Mouse (Mus musculus) liver, embryonic 15.5 days (tissue): ENCODE measurements around the gene Camta1. TPM values are rescaled to one million over a fixed set of nuclear protein-coding genes. Genes with fewer than 3 reads are reported as not detected.

Experiments
- ATAC-seq: fragments of 200-750 bp; cut with Nextera tagmentation; 2 replicates; pipeline ENCODE4 v1.8.0; 2017; ENCODE audit warnings: moderate number of reproducible peaks, mild to moderate bottlenecking, moderate library complexity; ENCODE audit not compliant: insufficient read depth
- H3K27ac ChIP-seq: fragments of 300-500 bp; sonication (generic); replicated peaks from 2 replicates; pipeline ENCODE4 v1.5.1; 2015; ENCODE audit warnings: mild to moderate bottlenecking, inconsistent platforms
- H3K27me3 ChIP-seq: fragments of 300-500 bp; sonication (generic); 2 replicates; pipeline ENCODE4 v1.6.1; 2015; ENCODE audit warnings: mild to moderate bottlenecking, inconsistent platforms
- H3K36me3 ChIP-seq: fragments of 300-500 bp; sonication (generic); replicated peaks from 2 replicates; pipeline ENCODE4 v1.6.1; 2015; ENCODE audit warnings: moderate library complexity, mild to moderate bottlenecking, inconsistent platforms
- H3K4me1 ChIP-seq: fragments of 300-500 bp; sonication (generic); replicated peaks from 2 replicates; pipeline ENCODE4 v1.6.1; 2015; ENCODE audit warnings: inconsistent platforms
- H3K4me2 ChIP-seq: fragments of 300-500 bp; sonication (generic); 2 replicates; pipeline ENCODE4 v1.6.1; 2015; ENCODE audit warnings: moderate library complexity, mild to moderate bottlenecking, inconsistent platforms
- H3K4me3 ChIP-seq: fragments of 300-500 bp; sonication (generic); replicated peaks from 2 replicates; pipeline ENCODE4 v1.5.1; 2015; ENCODE audit warnings: mild to moderate bottlenecking, inconsistent platforms
- H3K9ac ChIP-seq: fragments of 300-500 bp; sonication (generic); 2 replicates; pipeline ENCODE4 v1.6.1; 2015; ENCODE audit warnings: moderate library complexity, mild to moderate bottlenecking, inconsistent platforms
- H3K9me3 ChIP-seq: fragments of 300-500 bp; sonication (generic); replicated peaks from 2 replicates; pipeline ENCODE4 v1.6.1; 2016; ENCODE audit warnings: inconsistent platforms
- WGBS: fragments of 180-500 bp; shearing (Covaris S2); methylation state at CpG from one replicate; pipeline ENCODE4 v1.1.7; 2015; ENCODE audit warnings: mixed read lengths; ENCODE audit not compliant: insufficient replicate concordance; 5-methylcytosine and 5-hydroxymethylcytosine counted together
- polyA plus RNA-seq: library from polyadenylated mRNA; unstranded; fragments of >200 nt; fragmentation: Nextera tagmentation; extraction: Ambion mirVana; gene quantifications from 2 replicates; pipeline ENCODE4 v1.2.1, GENCODE M21; 2015

Gene Camta1
- polyA plus RNA-seq, 1 experiment from 2014 or later = 31.1 TPM

DNA sequence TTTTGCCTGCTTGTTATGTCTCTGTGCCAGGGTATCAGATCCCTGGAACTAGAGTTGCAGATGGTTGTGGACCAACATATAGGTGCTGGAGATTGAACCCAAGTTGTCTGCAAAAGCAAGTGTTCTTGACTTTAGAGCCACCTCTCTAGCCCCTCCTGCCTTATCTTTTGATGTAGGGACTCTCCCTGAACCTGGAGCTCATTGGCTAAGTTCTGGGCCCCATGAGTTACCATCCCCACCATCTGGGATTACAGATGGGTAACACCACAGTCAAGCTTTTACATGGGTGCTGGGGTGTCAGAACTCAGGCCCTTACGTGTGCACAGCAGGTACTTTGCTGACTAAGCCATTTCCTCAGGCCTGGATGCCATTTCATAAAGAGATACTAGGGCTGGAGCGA, 150.3 kb downstream of the Camta1 start:
- Histone ChIP-seq H3K36me3 (no peaks in the 10 kb centered on the region), H3K4me1 (peaks cover 21% of the 10 kb centered on the region), H3K27ac (no peak overlapping the region), H3K27me3 (peaks cover 11% of the 10 kb centered on the region), H3K9me3 (no peaks in the 10 kb centered on the region), H3K4me2 (no peak overlapping the region), H3K9ac (no peak overlapping the region), H3K4me3 (no peak overlapping the region)
- ATAC-seq = no peak
- WGBS = 69% methylated on average over 2 of the region's 2 CpGs

DNA sequence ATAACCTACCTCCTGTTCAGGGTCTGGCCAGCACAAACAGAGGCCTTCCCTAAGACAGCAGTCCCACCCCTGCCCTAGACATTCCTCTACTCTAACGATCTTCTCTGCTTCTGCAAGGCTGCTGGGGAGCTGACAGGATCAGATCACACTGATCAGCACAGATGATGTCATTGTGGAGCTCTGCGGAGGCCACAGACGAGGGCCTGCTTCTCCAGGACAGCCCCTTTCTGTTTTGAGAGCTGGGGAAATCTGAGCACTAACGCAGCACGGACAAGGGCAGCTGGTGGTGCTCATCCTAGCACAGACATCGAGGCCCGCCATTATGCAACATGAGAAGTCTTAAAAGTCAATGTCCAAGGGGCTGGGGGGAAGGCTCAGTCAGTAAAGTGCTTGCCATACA, 151.2 kb downstream of the Camta1 start:
- H3K4me1 ChIP-seq = peaks cover 19% of the 10 kb centered on the region
- no peak overlapping the region for H3K27ac ChIP-seq
- ATAC-seq = no peak
- H3K9ac ChIP-seq = no peak overlapping the region
- WGBS = 40% methylated on average over 7 of the region's 7 CpGs
- peaks cover 11% of the 10 kb centered on the region for H3K27me3 ChIP-seq
- no peak overlapping the region for H3K4me3 ChIP-seq
- no peak overlapping the region for H3K4me2 ChIP-seq
- no peaks in the 10 kb centered on the region for H3K36me3 ChIP-seq
- H3K9me3 ChIP-seq = no peaks in the 10 kb centered on the region

DNA sequence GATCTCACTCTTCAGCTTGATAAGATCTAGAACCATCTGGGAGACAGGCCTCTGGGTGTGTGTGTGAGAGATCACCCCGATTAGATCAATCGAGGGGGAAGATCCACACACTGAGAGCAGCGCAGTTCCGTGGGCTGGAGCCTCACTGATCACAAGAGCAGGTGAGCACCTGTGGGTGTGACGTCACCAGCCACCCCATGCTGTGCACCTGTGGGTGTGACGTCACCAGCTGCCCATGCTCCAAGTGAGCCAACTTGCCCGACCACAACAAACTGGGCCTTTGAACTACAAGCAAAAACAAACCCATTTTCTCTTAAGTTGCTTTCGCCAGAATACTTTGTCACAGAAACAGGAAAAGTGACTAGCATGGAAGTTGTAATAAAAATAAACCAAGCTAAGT, 152.4 kb downstream of the Camta1 start:
- H3K9ac ChIP-seq = no peak overlapping the region
- no peak overlapping the region for H3K4me2 ChIP-seq
- peaks cover 8% of the 10 kb centered on the region for H3K27me3 ChIP-seq
- H3K4me1 ChIP-seq = peaks cover 25% of the 10 kb centered on the region
- 63% methylated on average over 8 of the region's 8 CpGs for WGBS
- H3K9me3 ChIP-seq = no peaks in the 10 kb centered on the region
- H3K27ac ChIP-seq = no peak overlapping the region
- no peak overlapping the region for H3K4me3 ChIP-seq
- no peaks in the 10 kb centered on the region for H3K36me3 ChIP-seq
- ATAC-seq = no peak

DNA sequence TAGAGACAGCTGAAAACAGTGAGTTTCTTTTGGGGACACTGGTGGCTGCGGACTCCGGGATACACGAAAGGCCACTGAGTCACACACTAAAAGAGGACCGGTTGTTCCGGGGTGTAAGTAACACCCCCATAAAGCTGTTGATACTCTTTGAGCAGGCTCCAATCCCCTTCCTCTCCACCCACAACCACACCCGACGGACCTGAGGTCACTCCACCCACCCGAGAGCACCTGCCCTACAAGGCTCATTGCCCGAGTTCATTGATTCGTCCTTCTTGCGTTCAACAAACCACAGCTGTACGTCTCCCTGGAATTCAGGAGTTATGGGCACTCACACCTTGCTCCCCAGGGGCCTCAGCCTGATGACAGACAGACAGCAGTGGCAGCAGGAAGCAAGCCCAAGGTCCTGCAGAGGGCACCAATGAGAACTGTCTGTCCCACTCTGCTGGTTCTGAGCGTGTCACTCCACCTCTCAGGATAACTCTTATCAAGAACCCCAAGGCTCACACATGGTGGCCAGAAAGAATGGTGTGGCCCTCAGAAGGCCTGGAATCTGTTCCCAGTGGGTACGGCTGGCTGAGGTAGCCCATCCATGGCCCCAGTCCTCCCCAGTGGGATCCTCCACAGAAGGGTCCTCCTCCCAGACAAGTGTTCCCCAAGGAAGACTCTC, 158.5 kb downstream of the Camta1 start:
- Histone ChIP-seq H3K9me3 (no peaks in the 10 kb centered on the region), H3K4me3 (no peak overlapping the region), H3K27ac (peak overlapping the region; percentile 64), H3K36me3 (no peaks in the 10 kb centered on the region), H3K4me2 (peak overlapping the region; percentile 33), H3K27me3 (no peaks in the 10 kb centered on the region; the same call in 1 of the 2 replicates), H3K9ac (0 out of 2 replicates have a peak overlapping the region, but pooled peaks have one; percentile 2), H3K4me1 (peaks cover 27% of the 10 kb centered on the region)
- 62% methylated on average over 14 of the region's 14 CpGs for WGBS
- peak; percentile 88 for ATAC-seq

DNA sequence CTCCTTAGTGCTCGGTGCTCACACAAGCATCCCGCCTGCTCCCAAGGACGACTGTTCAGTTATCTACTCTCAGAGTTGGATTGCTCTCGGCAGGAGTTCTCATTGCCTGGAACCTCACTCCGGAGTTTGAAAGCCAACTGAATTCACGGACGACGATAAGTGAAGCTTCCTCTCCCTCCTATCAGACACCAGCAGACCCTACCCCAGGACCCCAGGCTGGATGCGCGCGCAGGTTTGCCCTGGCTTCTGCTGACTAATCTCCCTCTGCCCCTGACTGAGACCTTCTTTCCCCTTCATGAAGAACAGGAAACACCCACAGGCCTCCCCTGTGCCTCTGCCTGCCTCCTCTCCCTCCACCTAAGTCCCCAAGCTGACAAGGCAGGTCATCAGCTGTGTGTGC, 159.2 kb downstream of the Camta1 start:
- Histone ChIP-seq H3K9ac (no peak overlapping the region), H3K27ac (no peak overlapping the region), H3K4me2 (no peak overlapping the region), H3K4me1 (peaks cover 27% of the 10 kb centered on the region), H3K36me3 (no peaks in the 10 kb centered on the region), H3K9me3 (no peaks in the 10 kb centered on the region), H3K27me3 (no peaks in the 10 kb centered on the region; the same call in 1 of the 2 replicates), H3K4me3 (no peak overlapping the region)
- WGBS = 73% methylated on average over 11 of the region's 11 CpGs
- ATAC-seq = no peak

DNA sequence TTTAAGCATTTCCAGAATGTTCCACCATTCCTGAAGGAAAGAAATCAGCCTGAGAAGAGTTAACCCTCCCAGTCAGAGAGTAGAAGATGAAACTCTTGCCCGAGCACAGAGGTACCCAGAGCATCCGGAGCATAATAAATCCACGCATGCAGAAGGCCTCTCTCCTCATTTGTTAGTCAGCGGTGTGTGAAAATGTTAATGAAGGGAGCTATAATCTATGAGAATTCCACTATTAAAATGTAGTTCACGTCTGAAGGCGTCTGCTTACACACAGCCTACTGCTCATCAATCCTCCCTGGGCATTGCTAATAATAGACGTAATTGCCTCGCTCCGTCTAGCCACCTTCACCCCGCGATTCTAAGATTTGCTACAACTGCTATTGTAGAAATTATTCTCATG, 165.7 kb downstream of the Camta1 start:
- Histone ChIP-seq H3K9ac (no peak overlapping the region), H3K27ac (no peak overlapping the region), H3K4me1 (no peaks in the 10 kb centered on the region), H3K9me3 (no peaks in the 10 kb centered on the region), H3K4me2 (no peak overlapping the region), H3K27me3 (no peaks in the 10 kb centered on the region; the same call in 1 of the 2 replicates), H3K4me3 (no peak overlapping the region), H3K36me3 (no peaks in the 10 kb centered on the region)
- ATAC-seq = no peak
- WGBS = 79% methylated on average over 11 of the region's 11 CpGs

DNA sequence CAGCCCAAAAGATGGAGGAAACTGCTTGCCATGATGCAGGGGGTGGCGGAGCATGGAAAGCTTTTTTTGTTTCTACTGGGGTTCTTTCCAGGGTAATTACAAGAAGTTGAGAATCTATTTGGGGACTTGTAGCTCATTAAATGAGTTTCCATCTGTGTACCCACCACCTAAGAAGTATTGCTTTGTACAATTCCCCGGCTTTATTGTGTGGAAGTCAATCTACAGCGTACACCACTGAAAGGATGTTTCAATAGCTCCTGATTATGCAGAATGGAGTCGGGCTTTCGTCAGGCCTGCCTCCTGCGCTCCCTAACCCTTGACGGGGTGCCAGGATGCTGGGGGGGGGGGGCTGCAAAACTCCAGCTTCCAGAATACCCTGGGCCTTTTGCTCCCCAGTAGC, 167.1 kb downstream of the Camta1 start:
- WGBS = 74% methylated on average over 7 of the region's 7 CpGs
- no peak overlapping the region for H3K4me2 ChIP-seq
- H3K9me3 ChIP-seq = no peaks in the 10 kb centered on the region
- H3K27ac ChIP-seq = no peak overlapping the region
- no peak overlapping the region for H3K4me3 ChIP-seq
- no peaks in the 10 kb centered on the region for H3K36me3 ChIP-seq
- ATAC-seq = no peak
- no peaks in the 10 kb centered on the region; the same call in 1 of the 2 replicates for H3K27me3 ChIP-seq
- H3K4me1 ChIP-seq = 0 out of 2 replicates have a peak, but pooled peaks cover 2% of the 10 kb centered on the region
- H3K9ac ChIP-seq = no peak overlapping the region

DNA sequence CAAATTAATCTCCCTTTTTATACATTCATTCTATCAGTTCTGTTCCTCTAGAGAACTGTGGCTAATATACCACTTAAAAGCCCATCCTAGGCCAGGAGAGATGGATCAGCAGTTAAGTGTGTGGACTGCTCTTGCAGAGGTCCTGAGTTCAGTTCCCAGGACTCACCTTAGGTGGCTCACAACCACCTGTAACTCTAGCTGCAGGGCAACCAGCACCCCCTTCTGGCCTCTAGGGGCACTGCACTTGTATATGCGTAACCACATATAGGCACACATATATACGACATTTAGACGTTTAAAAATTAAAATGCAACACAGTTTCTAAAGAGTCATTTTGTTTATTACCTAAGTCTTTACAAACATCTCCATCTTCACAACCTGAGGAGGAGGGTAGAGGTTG, 167.6 kb downstream of the Camta1 start:
- Histone ChIP-seq H3K4me1 (0 out of 2 replicates have a peak, but pooled peaks cover 2% of the 10 kb centered on the region), H3K4me3 (no peak overlapping the region), H3K27ac (no peak overlapping the region), H3K27me3 (no peaks in the 10 kb centered on the region; the same call in 1 of the 2 replicates), H3K9me3 (no peaks in the 10 kb centered on the region), H3K36me3 (no peaks in the 10 kb centered on the region), H3K4me2 (no peak overlapping the region), H3K9ac (no peak overlapping the region)
- no peak for ATAC-seq
- 74% methylated on average over 3 of the region's 3 CpGs for WGBS

DNA sequence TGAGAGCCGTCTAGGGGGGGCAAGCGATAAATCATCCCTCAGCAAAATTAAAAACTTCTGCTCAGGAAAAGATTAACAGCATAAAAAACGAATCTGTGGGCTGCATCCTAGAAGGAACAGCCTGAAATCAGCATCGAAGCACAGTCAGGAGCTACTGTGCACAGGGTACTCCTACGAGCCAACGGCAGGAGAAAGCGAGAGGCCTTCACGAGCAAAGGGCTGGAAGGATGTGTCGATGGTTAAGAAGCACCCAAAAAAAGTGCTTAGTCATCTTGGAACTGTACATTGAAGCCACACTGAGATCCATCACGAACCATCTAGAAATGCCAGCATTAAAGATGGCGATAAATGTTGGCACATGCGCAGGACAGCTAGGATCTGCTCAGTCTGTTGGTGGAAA, 171.6 kb downstream of the Camta1 start:
- Histone ChIP-seq H3K36me3 (no peaks in the 10 kb centered on the region), H3K4me3 (no peak overlapping the region)
- WGBS = 64% methylated on average over 12 of the region's 12 CpGs

DNA sequence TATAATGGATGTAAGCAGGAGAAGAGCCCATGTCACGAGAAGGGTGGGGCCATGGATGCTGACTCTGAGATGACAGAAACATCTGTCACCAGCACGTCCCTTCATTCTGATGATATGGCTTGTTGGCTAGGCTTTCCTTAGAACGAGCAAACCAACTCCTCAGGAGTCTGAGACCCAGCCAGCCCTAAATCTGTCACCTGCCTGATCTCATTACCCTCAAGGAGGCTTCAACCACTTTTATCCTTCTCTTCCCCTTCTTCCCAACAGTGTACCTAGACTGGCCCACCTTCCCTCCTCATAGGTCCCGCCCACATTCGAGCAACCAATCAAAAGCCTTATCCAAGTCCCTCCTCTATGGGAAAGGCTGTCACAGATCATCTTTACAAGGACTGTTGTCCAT, 173.5 kb downstream of the Camta1 start:
- Histone ChIP-seq H3K9me3 (no peaks in the 10 kb centered on the region), H3K4me1 (0 out of 2 replicates have a peak, but pooled peaks cover 2% of the 10 kb centered on the region), H3K36me3 (no peaks in the 10 kb centered on the region), H3K4me2 (no peak overlapping the region), H3K27me3 (no peaks in the 10 kb centered on the region), H3K4me3 (no peak overlapping the region), H3K27ac (no peak overlapping the region), H3K9ac (no peak overlapping the region)
- no peak for ATAC-seq
- 72% methylated on average over 5 of the region's 5 CpGs for WGBS

More for the DNA sequence above, 171.6 kb downstream of the Camta1 start:
- ATAC-seq = no peak
- no peak overlapping the region for H3K4me2 ChIP-seq
- H3K4me1 ChIP-seq = 0 out of 2 replicates have a peak, but pooled peaks cover 2% of the 10 kb centered on the region
- H3K9me3 ChIP-seq = no peaks in the 10 kb centered on the region
- no peak overlapping the region for H3K9ac ChIP-seq
- H3K27ac ChIP-seq = no peak overlapping the region
- H3K27me3 ChIP-seq = no peaks in the 10 kb centered on the region

DNA sequence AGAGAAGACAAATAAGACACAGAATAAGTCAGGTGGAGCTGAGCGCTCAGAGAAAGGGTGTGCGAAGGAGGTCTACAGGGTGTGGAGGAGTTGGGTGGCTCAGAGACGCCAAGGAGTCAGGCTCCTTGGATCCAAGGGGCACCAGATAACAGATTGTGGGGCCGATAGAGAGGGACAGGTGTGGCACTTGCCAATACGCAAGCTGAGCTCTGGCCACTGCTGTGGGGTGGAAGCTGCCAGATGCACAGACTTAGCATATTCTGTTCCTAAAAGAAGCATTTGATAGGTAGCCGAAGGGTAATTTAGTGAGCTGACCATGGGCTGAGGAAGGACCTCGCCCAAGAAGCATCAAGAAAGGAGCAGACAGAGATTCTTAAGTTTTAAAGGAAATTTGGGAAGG, 177.1 kb downstream of the Camta1 start:
- no peak overlapping the region for H3K4me2 ChIP-seq
- WGBS = 68% methylated on average over 7 of the region's 7 CpGs
- ATAC-seq = no peak
- H3K9me3 ChIP-seq = no peaks in the 10 kb centered on the region
- no peaks in the 10 kb centered on the region for H3K36me3 ChIP-seq
- H3K27ac ChIP-seq = no peak overlapping the region
- H3K27me3 ChIP-seq = no peaks in the 10 kb centered on the region
- H3K9ac ChIP-seq = no peak overlapping the region
- H3K4me1 ChIP-seq = no peaks in the 10 kb centered on the region
- no peak overlapping the region for H3K4me3 ChIP-seq
